Mouse (Mus musculus) testis, adult 2 months (tissue): ENCODE data around the gene Trpm8. TPM values are rescaled to one million over a fixed set of nuclear protein-coding genes. Genes with fewer than 3 reads are reported as not detected.

Experiments used
- H3K27ac ChIP-seq: fragments of 200-500 bp; 2 replicates; pipeline ENCODE4 v1.5.1; 2012; ENCODE audit warnings: low read depth, low read length; ENCODE audit not compliant: control insufficient read depth, insufficient read depth
- H3K27me3 ChIP-seq: fragments of 200-500 bp; 2 replicates; pipeline ENCODE4 v1.6.1; 2012; ENCODE audit warnings: mild to moderate bottlenecking, low read length, moderate library complexity; ENCODE audit not compliant: control insufficient read depth, insufficient read depth
- H3K36me3 ChIP-seq: fragments of 200-500 bp; 2 replicates; pipeline ENCODE4 v1.6.1; 2012; ENCODE audit warnings: mild to moderate bottlenecking, low read length; ENCODE audit not compliant: control insufficient read depth, insufficient read depth
- H3K4me1 ChIP-seq: fragments of 200-500 bp; 2 replicates; pipeline ENCODE4 v1.6.1; 2012; ENCODE audit warnings: low read length; ENCODE audit not compliant: control insufficient read depth, insufficient read depth
- H3K4me3 ChIP-seq: fragments of 200-500 bp; 2 replicates; pipeline ENCODE4 v1.5.1; 2012; ENCODE audit warnings: low read depth, mild to moderate bottlenecking, low read length, moderate library complexity, mixed read lengths; ENCODE audit not compliant: control insufficient read depth
- CTCF ChIP-seq: fragments of 200-500 bp; IDR thresholded peaks from 2 replicates; pipeline ENCODE4 v1.5.1; 2012; ENCODE audit warnings: low read depth, mild to moderate bottlenecking, inconsistent platforms, low read length, moderate library complexity; ENCODE audit not compliant: control insufficient read depth, insufficient read depth, insufficient replicate concordance
- POLR2A ChIP-seq: fragments of 200-500 bp; IDR thresholded peaks from 2 replicates; pipeline ENCODE4 v1.6.1; 2012; ENCODE audit warnings: low read depth, mild to moderate bottlenecking, inconsistent platforms, low read length, moderate library complexity; ENCODE audit not compliant: control insufficient read depth
- polyA plus RNA-seq: library from polyadenylated mRNA; depleted of rRNA; stranded (reverse); fragments of >200 nt; gene quantifications from 2 replicates; pipeline ENCODE4 v1.2.3, GENCODE M21; 2012

Gene Trpm8
- polyA plus RNA-seq, 1 experiment, result 4.7 TPM

- Histone ChIP-seq H3K36me3 (peaks cover 6% of the 10 kb centered on the region), H3K4me1 (peaks cover 18% of the 10 kb centered on the region), H3K27me3 (no peaks in the 10 kb centered on the region), H3K4me3 (no peak overlapping the region), H3K27ac (no peak overlapping the region)
- TF ChIP-seq POLR2A (no peak), CTCF (no peak)
Measured at GRCm38 (mm10) chr1:88274371-88275077, 2.9 kb upstream of the Trpm8 start.

DNA sequence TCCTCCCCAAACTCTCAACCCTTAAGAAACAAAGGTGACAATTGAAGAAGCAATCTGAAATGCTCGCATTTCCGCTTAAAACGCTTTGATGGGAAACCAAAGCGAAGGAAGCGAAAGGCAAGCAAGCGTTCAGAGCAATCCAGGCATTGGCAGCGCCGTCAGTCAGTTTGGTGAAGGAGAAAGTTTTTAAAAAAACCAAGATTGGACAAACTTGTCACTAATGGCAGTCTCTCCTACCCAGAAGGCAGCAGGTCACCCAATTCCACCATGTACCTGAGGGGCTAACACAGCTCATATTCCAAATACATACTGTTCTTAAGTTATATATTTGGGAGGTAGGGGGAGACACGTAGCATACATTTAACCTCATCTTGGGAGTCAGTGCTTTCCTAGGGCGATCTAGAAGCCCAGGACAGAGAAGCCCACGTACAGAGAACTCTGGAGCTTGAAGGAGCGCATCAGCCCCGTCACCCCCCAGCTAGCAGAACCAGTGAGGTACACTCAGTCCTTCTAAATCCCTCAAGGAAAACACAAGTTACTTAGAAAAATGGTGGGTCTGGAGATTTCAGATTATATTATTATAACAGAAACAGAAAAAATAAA, 2.3 kb upstream of the Trpm8 start:
- TF ChIP-seq CTCF (no peak), POLR2A (no peak)
- H3K4me3 ChIP-seq, result no peak overlapping the region
- no peaks in the 10 kb centered on the region for H3K27me3 ChIP-seq
- H3K36me3 ChIP-seq, result peaks cover 4% of the 10 kb centered on the region
- peaks cover 18% of the 10 kb centered on the region for H3K4me1 ChIP-seq
- H3K27ac ChIP-seq, result no peak overlapping the region

GRCm38 (mm10) chr1:88275698-88276523, 1.6 kb upstream of the Trpm8 start:
- Histone ChIP-seq H3K27ac (no peak overlapping the region), H3K27me3 (no peaks in the 10 kb centered on the region), H3K36me3 (peaks cover 4% of the 10 kb centered on the region), H3K4me3 (peak overlapping the region; percentile 3; the same call in 1 of the 2 replicates), H3K4me1 (peaks cover 18% of the 10 kb centered on the region)
- TF ChIP-seq POLR2A (no peak), CTCF (no peak)

DNA sequence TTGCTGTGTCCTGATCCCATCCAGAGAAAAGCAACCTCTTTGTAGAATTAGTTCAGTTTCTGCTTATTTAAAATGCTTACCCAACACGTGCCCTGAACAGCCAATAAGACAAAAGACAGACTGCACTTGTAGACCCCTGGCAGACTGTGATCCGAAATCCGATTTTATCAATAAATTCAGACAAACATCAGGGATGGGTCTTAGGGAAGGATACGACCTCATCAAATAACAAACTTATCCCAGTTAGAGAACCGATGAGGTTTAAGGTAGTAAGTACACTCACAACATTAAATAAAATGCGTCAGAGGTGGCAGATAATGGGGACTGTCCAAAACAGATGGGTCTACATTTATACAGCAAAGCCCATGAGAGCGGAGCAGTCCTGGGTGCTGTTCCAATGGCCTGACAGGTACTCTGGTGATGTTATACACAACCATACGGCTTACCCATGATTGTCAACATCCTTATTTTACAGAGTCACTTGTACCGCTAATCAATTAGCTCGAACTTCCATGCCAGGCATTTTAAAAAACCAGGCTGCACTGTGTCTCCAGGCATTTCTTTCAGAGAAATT, 850 bp upstream of the Trpm8 start:
- Histone ChIP-seq H3K27ac (peak overlapping the region; percentile 33), H3K4me3 (peak overlapping the region; percentile 74), H3K4me1 (peaks cover 18% of the 10 kb centered on the region), H3K36me3 (peaks cover 4% of the 10 kb centered on the region), H3K27me3 (no peaks in the 10 kb centered on the region)
- TF ChIP-seq CTCF (no peak), POLR2A (no peak)

GRCm38 (mm10) chr1:88277818-88278511, 504 bp downstream of the Trpm8 start:
- TF ChIP-seq POLR2A, result no peak
- Histone ChIP-seq H3K27me3 (no peaks in the 10 kb centered on the region), H3K4me1 (peaks cover 18% of the 10 kb centered on the region), H3K27ac (peak overlapping the region; percentile 33), H3K4me3 (peak overlapping the region; percentile 74), H3K36me3 (peaks cover 4% of the 10 kb centered on the region)

- TF ChIP-seq CTCF (no peak), POLR2A (no peak)
- no peaks in the 10 kb centered on the region for H3K27me3 ChIP-seq
- no peak overlapping the region; the same call in 1 of the 2 replicates for H3K27ac ChIP-seq
- no peak overlapping the region for H3K4me3 ChIP-seq
- peaks cover 18% of the 10 kb centered on the region for H3K4me1 ChIP-seq
- no peaks in the 10 kb centered on the region; the same call in 1 of the 2 replicates for H3K36me3 ChIP-seq
Measured at GRCm38 (mm10) chr1:88279111-88280005, 1.9 kb downstream of the Trpm8 start.
